Mouse (Mus musculus): ENCODE results near the gene Gm20903. TPM values are rescaled to one million over a fixed set of nuclear protein-coding genes. Genes with fewer than 3 reads are reported as not detected.
"Not testable (repeated sequence)": the region's sequence is repeated elsewhere in the genome, so short reads cannot be mapped to it uniquely, and the experiment has no call there.

Gm20903 gene
- total RNA-seq (2022), result not detected

DNA sequence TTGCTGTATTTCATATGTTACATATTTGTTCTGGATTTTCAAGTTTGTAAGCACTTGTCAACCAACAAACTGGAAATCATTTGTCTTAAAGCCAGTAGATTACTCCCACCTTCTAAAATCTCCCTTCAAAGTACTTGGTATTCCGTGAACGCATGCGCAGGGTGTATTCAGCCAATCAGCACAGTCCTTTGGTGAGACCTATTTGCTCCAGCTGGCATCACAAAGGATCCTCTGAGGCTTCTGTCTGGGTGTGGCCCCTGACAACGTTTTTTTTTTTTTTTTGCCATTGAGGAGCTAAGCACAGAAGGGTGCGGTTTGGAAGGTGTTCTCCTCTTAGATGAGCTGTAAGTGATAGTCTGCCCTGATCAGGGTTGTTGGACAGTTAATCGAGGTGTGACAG, at the start of gene Gm20903:
Gm20903 (plus strand) TSS at position 301 of the 400 bp plus-strand sequence.
- DNase-seq (ENCODE audit: low spot score in 2 of 2), result not testable (repeated sequence)

Data from left cerebral cortex, adult 8-10 months (tissue).